Mouse (Mus musculus): ENCODE results near the gene Eef1a2.
A peak's percentile ranks its signal among the peaks of the same experiment; 100 is the strongest.

Eef1a2 gene

GRCm38 (mm10) chr2:181158471-181158870, 1.7 kb upstream of the Eef1a2 start:
- no peak for DNase-seq (ENCODE audit: low read depth)

- DNase-seq (ENCODE audit: low read depth): peak; percentile 33
Measured at GRCm38 (mm10) chr2:181157716-181158302, 995 bp upstream of the Eef1a2 start.

GRCm38 (mm10) chr2:181157180-181157579, 366 bp upstream of the Eef1a2 start:
- no peak for DNase-seq (ENCODE audit: low read depth)

GRCm38 (mm10) chr2:181155801-181156200, 1.0 kb downstream of the Eef1a2 start:
- DNase-seq (ENCODE audit: low read depth): no peak

DNA sequence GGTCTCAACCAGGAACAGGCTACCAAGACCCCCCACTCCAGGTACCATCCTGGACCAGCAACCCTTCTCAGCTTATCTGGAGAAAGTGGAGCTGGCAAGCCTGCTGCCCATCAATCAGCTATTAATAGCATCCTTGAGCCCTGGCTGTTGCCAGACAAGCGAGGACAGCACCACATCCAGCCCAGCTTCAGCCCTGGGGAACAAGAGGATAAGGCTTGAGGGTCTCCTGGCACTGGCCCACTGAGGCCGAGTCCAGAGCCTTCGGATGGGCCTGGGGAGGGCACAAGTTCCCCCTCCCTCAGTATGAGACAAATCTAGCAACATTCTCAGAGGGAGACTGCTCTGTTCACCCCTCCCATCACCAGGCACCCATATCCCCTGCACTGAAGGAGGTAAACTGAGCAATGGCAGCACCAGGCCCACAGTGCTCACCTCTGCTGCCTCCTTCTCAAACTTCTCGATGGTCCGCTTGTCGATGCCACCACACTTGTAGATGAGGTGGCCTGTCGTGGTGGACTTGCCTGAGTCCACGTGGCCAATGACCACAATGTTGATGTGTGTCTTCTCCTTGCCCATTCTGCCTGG, 1.9 kb downstream of the Eef1a2 start:
- DNase-seq (ENCODE audit: low read depth): no peak

DNA sequence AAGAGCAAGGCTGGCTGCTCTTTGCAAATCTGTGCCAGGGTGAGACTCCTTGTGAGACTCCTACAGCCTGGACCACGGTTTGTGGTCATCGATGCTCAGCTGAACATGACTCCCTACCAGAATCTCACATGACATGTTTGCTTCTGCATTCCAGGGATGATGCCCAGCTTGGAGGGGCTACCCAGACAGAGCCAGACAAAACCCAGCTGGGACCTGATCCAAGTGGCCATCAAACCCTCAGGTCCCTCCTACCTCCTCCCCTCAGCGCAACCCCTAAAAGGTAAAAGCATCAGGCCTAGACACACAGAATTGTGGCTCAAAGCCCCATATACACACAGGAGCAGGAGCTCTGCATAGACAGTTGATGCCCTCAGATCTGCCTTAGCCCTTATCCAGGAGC, 2.5 kb downstream of the Eef1a2 start:
- DNase-seq (ENCODE audit: low read depth): no peak

DNA sequence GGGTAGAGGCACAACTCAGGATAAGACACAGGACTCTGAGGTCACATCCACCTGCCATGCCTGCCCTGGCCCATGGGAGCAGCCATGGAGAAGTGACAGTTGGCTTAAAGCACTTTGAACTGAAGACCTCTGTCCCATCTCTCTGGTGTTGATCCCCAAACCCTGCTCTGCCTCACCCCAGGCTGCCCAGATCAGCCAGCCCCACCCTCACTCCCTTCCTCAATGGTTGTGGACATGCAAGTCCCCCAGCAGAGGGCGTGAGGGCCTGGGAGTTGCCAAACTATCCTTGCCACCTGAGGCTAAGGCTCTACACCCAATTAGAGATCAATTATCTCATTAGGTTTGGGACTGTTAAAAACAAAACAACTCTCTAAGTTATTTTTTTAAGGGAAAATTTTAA, 3.0 kb downstream of the Eef1a2 start:
- DNase-seq (ENCODE audit: low read depth): peak; percentile 25

GRCm38 (mm10) chr2:181153131-181153530, 3.7 kb downstream of the Eef1a2 start:
- no peak for DNase-seq (ENCODE audit: low read depth)

DNA sequence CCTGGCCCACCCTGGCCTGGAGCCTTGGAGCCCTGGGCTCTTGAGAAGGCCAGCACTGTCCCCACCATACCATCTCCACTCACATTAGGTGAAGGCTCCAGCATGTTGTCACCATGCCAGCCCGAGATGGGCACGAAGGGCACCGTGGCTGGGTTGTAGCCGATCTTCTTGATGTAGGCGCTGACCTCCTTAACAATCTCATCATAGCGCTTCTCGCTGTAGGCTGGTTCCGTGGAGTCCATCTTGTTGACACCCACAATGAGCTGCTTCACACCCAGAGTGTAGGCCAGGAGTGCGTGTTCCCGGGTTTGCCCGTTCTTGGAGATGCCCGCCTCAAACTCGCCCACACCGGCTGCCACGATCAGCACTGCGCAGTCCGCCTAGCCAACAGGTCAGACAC, 4.1 kb downstream of the Eef1a2 start:
- DNase-seq (ENCODE audit: low read depth): no peak

GRCm38 (mm10) chr2:181150281-181150680, 6.5 kb downstream of the Eef1a2 start:
- no peak for DNase-seq (ENCODE audit: low read depth)

DNA sequence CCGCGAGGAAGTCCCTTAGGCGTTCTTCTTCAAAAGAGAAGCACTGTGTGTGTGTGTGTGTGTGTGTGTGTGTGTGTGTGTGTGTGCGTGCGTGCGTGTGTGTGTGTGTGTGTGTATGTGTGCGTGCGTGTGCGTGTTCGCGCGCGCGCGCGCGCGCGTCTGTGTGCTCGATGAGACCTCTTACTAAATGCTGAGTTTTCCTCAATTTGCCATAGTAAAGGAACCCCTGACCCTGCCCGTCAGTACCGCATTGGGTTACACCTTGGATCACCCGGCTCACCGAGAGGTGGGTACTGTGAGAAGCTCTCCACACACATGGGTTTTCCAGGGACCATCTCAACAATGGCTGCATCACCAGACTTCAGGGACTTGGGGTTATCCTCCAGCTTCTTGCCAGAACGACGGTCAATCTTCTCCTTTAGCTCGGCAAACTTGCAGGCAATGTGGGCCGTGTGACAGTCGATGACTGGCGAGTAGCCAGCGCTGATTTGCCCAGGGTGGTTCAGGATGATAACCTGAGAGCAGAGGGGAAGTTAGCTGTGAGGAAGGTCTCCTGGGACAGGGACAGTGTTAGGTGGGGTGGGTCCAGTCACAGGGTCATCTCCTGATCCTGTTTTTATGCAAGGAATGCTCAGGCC, 8.4 kb downstream of the Eef1a2 start:
- no peak for DNase-seq (ENCODE audit: low read depth)

GRCm38 (mm10) chr2:181147546-181148317, 9.1 kb downstream of the Eef1a2 start:
- no peak for DNase-seq (ENCODE audit: low read depth)

- DNase-seq (ENCODE audit: low read depth): no peak
Measured at GRCm38 (mm10) chr2:181146976-181147545, 9.8 kb downstream of the Eef1a2 start.

GRCm38 (mm10) chr2:181144675-181145074, 12.1 kb downstream of the Eef1a2 start:
- DNase-seq (ENCODE audit: low read depth): no peak

DNA sequence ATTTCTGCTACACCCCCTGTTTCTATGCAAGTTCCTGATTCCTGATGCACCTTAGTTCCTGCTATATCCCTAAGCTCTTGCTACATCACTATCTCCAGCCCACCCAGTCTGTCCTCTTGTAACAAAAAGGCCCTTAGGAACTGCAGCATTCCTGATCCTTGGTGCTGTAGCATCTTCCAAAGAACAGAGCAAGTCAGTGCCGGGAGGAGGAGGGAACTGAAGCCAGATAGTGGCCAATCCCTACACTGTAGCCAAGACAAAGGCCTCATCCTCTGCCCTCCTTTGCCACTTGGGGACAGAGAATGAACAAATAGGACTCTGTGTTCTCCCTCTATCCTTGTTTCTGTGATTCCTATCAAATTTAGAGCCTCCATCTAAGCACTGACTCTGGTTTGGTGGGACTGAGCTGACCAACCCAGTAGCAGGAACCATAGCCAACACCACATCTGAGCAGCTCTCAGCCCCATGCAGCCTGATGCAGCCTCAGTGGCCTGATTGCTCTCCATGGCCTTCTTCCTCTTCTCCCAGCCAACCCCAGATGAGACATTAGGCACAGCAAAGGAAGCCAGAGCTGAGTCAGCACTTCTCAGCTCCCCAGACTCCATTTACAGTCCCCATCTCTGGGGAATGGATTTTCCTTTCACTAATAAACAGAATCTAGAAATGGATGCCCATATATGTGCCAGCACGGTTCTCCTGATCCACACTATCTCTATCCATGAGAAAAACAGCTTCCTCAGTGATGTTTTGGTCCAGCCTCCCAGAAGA, 13.1 kb downstream of the Eef1a2 start:
- no peak for DNase-seq (ENCODE audit: low read depth)

DNA sequence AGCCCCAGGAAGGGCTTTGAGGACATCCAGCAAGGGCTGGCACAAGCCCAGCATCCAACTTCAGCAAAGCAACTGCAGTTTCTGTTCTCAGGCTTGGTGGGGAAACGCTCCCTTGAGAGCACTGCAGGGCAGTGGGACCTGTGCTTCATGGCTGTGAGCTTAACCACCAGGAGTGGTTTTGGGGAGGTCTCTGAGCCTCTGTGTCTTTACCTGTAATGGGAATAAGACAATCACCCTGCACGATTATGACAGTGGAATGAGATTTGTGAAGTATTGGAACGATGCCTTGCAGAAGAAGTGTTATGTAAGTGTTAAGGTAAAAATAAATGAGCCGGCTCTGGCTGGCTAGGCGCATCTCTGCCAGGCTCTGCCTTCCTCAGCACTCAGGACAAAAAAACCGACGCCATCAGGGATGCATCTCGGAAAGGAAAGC, 14.1 kb downstream of the Eef1a2 start:
- DNase-seq (ENCODE audit: low read depth): no peak

DNA sequence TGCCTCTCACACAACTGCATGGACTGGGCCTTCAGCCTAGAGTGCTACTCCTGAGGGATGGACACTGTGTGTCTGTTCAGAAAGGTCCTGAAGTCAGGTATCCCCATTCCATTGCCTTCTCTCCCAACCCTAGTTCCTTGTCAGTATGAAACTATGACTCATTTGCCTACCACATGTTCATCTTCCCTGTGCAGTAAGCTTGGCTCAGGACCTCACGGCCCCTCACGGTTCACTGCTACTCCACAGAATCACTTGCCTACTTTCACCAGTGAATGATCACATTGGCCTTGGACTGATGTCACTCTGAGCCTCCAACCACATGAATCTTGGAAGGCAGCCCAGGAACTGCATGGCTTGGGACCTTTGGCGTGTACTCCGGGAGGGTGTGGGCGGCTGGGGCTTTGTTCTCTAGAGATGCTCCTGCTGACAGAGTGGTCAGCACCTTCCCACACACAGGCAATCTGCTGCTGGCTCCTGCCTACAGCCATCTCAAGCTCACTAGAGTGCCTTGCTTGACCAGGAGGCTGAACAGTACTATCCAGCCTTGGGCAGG, 17.1 kb downstream of the Eef1a2 start:
- DNase-seq (ENCODE audit: low read depth): peak; percentile 65

DNA sequence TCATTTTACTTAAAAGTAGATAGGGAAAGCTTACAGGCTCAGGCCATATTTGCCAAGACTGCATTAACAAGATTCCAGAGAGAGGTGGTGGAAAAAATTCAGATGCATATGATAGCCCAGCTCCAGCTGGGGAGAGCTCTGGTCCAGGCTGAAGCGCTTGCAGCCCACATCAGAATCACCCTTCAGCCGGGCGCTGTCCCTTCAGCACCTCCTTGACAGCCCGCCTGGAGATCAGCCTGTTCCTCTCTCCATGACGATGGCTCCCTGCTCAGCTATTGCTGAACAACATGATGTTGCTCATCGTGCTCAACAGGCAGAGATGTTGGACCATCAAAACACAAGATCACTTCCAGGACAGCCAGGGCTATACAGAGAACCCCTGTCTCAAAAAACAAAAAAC, 19.9 kb downstream of the Eef1a2 start:
- DNase-seq (ENCODE audit: low read depth): peak; percentile 80

GRCm38 (mm10) chr2:181135446-181135818, 21.4 kb downstream of the Eef1a2 start:
- no peak for DNase-seq (ENCODE audit: low read depth)

GRCm38 (mm10) chr2:181134591-181135445, 22.0 kb downstream of the Eef1a2 start, which contains the start of gene Kcnq2:
TSS of gene Kcnq2 (minus strand) at chr2:181135300.
- DNase-seq (ENCODE audit: low read depth): no peak

Data from NIH3T3 (cell line).